Mouse (Mus musculus) regulatory T cell (primary cell): Measurements from ENCODE around the gene Abca7.

Experiments used
- in situ Hi-C: fragments of 300-600 bp; cut with MboI, MseI; formaldehyde crosslinking; loops from one replicate; pipeline ENCODE4 v1.15.1; 2025; ENCODE audit warnings: high pct_unique_total_duplicates

Abca7 gene

DNA sequence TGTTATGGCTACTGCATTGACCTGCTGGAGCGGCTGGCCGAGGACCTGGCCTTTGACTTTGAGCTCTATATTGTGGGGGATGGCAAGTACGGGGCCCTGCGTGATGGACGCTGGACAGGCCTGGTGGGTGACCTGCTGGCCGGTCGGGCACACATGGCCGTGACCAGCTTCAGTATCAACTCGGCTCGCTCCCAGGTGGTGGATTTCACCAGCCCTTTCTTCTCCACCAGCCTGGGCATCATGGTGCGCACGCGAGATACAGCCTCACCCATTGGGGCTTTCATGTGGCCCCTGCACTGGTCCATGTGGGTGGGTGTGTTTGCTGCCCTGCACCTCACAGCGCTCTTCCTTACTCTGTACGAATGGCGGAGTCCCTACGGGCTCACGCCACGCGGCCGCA, 22.2 kb upstream of the Abca7 start:
- in situ Hi-C loops = no loop called here

DNA sequence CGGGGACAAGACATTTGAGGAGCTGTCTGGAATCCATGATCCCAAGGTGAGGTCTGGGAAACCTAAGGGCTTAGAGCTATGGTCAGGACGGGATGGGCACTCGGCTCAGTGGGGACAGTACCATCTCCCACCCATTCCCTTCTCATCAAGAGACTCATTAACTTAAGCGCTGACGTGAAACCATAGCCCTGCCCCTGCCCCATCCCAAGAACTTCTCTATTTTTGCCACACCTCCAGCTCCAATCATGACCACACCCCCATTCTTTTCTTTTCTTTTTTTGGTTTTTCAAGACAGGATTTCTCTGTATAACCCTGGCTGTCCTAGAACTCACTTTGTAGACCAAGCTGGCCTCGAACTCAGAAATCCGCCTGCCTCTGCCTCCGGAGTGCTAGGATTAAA, 21.6 kb upstream of the Abca7 start:
- in situ Hi-C loops = no loop called here

DNA sequence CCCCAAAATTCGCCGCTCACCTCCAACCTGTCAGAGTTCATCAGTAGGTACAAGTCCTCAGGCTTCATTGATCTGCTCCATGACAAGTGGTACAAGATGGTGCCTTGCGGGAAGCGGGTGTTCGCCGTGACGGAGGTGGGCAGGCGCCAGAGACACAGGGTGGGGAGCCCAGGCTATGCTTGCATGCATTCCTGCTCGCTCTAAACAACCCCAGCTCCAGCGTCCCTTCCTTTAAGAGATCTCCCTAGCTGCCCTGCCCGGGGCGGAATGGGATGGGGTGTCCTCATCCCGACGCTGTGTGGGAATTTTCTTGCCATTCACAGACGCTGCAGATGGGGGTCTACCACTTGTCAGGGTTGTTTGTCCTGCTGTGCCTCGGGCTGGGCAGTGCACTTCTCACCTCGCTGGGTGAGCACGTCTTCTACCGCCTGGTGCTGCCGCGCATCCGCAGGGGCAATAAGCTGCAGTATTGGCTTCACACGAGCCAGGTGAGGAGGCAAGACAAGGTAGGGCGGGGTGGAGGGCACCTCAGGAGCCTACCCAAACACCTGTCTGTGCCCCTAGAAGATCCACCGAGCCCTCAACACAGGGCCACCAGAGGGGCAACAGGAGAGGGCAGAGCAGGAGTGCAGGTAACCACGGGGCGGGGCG, 20.1 kb upstream of the Abca7 start:
- in situ Hi-C loops = no loop called here

DNA sequence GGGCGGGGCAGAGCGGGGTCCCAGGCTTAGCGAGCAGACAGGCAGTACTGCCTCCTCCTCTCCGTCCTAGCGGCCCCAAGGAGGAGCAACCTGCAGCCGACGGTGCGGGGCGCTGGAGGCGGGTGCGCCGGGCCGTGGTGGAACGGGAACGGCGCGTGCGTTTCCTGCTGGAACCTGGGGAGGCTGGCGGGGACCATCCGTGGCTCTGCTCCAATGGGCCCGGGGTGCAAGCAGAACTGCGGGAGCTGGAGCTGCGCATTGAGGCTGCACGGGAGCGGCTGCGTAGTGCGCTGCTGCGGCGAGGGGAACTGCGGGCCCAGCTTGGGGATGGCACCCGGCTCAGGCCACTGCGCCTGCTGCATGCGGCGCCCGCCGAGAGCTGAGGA, 19.6 kb upstream of the Abca7 start:
- in situ Hi-C loops = no loop called here

DNA sequence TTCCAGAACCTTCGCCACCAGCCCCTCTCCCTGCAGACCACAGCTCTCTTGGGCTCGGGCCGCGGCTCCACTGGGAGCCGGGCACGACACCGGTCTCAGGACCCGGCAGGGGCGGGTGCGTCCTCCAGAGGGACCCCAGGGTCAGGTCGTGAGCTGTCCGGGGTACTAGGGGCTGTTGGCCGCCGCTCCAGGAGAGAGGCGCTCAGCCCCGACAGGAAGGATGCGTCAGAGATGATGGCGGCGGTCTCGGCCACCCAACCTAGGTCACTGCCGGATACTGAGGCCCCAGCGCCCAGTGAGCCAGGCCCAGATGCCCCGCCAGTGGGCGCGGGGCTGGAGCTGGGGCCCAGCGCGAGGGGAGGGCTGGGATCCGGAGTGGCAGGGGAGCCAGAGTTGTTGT, 19.0 kb upstream of the Abca7 start:
- in situ Hi-C loops = no loop called here

DNA sequence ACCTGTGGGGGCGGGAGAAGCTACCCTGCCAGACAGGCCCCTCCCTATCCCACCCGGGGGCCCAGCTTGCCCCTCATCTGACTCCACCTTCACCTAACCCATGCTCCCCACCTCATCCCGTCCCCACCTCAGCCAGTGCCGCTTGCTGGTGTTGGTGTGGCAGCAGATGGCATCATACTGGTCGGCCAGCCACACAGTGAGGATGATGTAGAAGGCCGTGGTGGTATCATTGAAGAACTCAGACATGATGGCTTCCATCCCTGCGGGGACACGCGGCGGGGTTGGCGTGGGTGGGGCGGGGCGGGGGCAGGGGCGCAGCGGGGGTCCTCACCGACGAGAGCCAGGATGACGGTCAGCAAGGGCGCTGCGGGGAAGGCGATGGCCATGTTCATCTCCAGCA, 18.2 kb upstream of the Abca7 start:
- in situ Hi-C loops = no loop called here

DNA sequence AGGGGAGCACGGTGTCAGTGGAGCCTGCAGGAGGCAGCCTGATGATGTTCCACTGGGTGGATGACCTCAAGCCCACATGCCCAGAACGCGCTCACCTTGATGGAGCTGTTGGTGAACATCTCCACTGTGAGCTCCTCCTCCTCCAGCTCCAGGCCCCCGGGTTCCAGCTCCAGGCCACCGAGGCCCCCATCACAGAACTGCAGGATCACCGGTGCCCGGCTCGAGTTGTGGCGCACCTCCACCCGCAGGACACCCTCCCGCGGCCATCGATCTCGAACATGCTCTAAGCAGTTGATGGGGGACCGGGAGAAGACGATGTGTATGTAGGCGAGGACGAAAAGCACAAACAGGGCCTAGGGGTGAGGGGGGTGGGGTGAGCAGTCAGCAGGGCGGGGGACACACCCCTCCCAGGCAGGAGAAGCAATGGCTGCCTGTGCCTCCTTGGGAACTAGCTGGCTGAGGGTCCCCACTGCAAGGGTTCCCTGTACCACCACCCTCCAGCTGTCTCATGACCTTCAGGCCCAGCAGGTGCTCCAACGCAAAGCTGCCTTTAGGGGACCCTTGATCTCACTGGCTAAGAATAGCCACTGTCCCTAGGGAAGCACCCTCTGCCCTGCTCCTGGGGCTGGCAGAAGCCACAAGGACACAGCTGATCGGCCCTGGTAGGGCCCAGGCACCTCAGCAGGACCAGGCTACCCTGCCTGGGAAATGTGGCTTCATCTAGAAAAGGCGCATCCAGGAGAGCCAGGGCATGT, 16.7 kb upstream of the Abca7 start:
- in situ Hi-C loops = loop anchor here (10.0 kb wide), 1 partner anchor 135 kb away; the partner anchor contains the start of gene Stk11

DNA sequence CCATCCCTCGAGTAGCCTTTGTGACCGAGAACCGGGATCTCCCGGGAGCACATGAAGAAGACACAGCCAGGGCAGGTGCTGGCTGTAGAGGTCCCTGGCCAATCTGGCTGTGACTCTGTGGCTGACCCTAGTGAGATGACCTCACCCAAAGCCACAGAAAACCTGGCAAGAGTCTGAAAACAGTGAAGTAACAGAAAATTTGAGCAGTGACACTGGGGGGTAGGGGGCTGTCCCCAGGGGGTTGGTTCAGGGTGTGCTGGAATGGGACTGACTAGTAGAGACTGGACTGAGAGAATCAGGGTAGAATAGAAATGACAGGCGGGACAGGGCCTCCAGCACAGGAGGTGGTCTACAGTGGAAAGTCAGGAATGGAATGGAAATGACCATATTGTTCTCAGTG, 13.1 kb upstream of the Abca7 start:
- in situ Hi-C loops = loop anchor here (10.0 kb wide), 1 partner anchor 132 kb away; the partner anchor contains the start of gene Stk11

DNA sequence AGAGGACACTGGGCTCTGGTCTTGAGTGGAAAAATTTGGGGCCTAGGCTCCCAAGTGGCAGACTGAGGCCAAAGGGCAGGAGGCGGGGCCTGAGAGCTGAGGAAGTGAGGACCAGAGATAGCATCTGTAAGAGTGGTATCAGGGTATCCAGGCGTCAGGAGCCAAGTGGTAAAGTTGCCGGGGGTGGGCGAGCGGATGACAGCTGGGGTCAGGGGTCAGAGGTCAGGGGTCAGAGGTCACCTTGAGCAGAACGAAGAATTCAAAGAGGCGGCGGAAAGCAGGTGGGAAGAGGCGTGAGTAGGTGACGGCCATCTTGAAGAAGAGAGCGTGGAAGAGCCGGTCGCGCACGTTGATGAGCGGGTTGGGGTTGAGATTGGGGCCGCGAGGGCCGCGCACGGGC, 12.6 kb upstream of the Abca7 start:
- in situ Hi-C loops = loop anchor here (10.0 kb wide), 1 partner anchor 131 kb away; the partner anchor contains the start of gene Stk11

DNA sequence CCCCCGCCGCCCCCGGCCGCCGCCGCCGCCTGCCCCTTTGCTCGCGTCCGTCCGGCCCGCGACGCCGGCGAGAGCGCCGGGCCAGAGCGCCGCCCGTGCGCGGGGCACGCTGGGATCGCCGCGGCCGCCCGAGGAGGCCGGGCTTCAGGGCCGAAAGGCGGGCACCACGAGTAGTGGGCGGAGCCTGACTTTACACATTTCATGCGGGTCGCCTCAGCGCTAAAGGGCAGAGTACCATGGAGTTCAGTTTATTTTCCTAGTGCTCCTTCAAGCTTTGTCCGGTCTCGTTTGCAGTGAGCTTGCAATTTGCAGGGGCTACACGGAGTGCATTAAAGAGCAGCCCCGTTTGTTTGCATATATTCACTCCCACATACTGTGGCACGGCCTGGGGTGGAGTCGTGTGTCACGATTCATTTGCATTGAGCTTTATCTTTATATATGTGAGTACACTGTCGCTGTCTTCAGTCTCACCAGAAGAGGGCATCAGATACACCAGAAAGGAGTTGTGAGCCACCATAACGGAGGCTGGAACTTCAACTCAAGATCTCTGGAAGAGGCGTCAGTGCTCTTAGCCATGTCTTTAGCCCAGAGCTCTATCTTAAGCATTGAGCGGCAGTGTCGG, 12.0 kb upstream of the Abca7 start, which contains the start of gene Tmem259:
Gene Tmem259 (minus strand): TSS at position 136 of the 622 bp plus-strand sequence.
- in situ Hi-C loops = loop anchor here (10.0 kb wide), 1 partner anchor 130 kb away; the partner anchor contains the start of gene Stk11

DNA sequence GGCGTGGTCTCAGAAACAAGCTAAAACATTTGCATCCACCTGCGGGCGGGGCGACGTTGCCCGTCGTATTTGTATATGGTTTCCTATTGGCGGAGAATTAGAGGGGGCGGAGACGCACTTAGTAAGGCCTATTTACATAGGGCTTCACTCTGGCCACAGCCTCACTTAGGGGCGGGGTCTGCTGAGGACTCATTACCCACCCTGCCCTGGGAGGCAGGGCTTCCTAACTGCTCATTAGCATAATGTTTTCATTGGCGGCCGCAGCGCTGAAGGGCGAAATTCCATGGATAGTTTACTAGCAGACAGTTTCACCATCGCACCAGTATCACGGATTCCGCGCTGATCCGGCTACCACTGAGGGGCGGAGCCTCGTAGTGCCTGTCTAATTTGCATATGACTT, 11.4 kb upstream of the Abca7 start:
- in situ Hi-C loops = loop anchor here (5.0 to 10.0 kb wide), 2 partner anchors 130 to 157 kb away; partner anchors contain the start of genes Cbarp and Stk11

DNA sequence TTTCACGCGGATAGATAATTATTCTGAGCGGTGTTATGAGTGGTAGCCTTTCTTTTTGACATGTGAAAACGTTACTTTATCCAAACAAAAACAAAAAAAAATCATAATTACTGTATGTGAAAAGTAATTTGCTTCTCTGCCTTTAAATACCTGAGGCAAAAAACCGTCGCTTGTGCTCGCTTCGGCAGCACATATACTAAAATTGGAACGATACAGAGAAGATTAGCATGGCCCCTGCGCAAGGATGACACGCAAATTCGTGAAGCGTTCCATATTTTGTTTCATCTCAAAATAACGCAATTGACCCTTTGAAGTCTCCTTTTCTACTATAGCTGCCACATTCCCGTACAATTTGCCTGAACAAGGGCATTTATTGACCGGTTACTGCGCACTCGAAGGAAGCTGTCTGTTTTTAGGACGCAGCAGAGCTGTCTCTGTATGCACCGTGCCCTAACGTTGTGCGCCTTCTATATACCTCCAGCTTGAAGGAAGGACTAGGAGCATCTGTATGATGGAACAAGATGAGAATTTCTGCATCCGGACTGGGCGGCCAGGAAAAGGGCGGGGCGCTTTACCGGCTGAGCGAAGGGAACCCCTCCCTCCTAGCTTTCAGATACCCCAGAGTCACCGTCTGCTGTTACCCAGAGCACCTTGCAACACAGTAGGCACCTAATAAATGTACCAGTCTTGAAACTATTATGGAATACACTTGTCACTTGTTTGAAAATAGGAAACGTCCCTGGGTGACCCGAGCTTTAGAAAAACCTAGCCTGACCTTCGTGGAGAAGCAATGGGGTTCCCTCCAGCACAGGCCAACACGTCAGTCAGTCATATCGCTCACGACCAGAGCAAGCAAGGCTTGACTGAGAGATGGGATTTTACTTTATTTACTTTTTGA, 10.7 kb upstream of the Abca7 start:
- in situ Hi-C loops = loop anchor here (5.0 to 10.0 kb wide), 2 partner anchors 129 to 157 kb away; partner anchors contain the start of genes Cbarp and Stk11

DNA sequence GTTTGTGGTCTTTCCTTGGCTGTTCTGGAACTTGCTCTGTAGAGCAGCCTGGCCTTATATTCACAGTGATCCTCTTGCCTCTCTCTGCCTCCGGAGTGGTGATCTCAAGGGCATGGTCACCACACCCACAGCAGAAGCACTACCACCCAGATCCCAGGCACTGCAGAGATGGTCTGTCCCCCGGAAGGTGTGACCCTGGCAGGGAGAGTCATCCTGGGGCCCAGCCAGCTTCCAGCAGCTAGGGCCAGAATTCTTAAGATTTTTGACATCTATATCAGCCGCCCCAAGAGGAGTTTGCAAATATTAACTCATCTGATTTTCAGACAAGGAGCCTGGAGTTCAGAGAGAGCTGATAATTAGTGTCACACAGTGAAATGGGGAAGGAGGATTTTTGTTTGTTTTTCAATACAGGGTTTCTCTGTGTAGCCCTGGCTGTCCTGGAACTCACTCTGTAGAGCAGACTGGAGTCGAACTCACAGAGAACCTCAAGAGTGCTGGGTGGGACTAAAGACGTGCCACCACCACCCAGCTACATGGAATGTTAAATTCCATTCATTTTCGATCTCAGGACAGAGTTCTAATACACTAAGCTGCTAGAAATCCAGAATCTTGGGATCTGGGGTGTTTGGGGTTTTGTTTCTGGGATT, 9.9 kb upstream of the Abca7 start:
- in situ Hi-C loops = loop anchor here (5.0 to 10.0 kb wide), 2 partner anchors 128 to 156 kb away; partner anchors contain the start of genes Cbarp and Stk11

DNA sequence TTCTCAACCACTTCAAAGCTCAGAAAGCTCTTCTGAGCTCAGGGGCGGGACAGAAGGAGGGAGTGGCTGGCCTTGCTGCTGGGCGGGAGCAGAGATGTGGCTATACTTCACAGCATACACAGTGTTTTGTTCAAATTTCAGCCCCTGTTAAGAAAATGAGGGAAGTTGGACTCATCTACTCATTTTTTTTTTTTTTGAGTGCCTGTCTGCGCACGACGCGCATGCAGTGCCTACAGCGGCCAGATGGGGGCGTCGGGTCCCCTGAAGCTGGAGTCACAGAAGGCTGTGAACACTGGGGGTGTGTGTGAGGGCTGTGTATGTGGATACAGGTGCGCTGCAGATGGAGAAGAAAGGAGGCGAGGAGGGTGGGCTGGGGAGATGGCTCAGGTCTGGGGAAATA, 9.3 kb upstream of the Abca7 start:
- in situ Hi-C loops = loop anchor here (5.0 to 10.0 kb wide), 2 partner anchors 128 to 155 kb away; partner anchors contain the start of genes Cbarp and Stk11

DNA sequence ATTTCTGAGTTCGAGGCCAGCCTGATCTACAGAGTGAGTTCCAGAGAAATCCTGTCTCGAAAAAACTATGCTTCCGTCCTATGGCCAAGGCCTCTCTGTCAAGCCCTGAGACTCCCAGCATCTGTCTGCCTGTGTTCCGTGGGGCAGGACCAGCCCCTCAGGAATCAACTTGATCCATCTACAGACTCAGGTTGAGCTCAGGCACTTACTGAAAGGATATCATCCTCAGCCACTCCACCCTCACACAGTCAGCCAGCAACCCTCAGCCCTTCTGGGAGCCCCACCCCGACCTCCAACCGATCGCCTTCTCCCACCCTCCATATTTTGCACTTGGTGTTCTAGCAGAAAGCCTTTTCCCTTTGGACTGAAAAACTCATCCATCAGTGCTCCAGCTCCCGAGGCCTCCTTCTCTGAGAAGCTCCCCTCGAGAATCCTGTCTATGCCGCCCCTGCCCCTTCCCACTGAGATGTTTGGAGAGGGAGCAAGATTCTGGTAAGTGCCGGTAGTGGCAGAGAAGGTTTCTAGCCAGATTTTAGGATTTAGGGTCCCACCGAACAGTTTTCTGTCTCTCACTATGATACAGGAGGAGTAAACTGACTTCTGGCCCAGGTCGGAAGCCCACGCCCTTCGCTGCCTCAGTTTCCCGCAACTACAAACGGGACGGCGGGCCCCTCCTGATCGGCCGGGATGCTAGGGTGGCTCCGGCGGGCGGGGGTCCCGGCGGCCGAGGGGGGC, 8.4 kb upstream of the Abca7 start:
- in situ Hi-C loops = loop anchor here (5.0 to 10.0 kb wide), 2 partner anchors 127 to 154 kb away; partner anchors contain the start of genes Cbarp and Stk11

DNA sequence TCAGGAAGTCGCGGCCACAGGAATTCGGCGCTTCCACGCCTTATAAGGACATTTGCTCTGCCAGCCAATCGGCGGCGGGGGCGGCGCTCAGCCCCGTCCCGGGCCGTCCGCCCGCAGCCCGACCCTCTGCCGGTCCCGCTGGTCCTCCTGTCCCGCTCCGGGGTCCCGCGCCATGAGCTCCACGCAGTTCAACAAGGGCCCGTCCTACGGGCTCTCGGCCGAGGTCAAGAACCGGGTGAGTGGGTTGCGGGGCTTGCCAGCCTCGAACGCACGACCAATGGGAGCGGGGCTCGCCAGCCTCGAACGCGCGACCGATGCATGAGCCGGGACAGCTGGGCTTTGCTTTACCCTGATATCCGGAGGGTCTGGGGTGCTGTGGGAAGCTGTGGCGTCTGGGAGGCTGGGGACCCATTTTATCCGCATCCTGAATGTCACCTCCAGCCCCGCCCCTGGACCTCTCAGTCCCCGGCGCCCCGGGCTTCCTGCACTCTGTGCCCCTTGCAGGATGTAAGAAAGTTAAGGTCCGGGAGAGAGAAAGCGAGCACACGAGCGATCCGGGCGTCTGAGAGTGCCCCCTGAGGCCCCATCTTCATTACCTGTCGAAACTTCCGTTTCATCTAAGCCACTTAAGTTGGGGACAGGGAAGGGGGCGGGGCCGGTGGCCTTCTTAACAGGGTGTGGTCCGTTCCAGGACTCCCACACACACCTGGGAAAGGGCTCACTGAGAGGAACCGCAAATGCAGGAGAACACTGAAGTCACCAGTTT, 7.6 kb upstream of the Abca7 start, which contains the start of gene Cnn2:
Gene Cnn2 (plus strand): TSS at position 79 of the 766 bp plus-strand sequence.
- in situ Hi-C loops = loop anchor here (5.0 to 10.0 kb wide), 2 partner anchors 126 to 154 kb away; partner anchors contain the start of genes Cbarp and Stk11

DNA sequence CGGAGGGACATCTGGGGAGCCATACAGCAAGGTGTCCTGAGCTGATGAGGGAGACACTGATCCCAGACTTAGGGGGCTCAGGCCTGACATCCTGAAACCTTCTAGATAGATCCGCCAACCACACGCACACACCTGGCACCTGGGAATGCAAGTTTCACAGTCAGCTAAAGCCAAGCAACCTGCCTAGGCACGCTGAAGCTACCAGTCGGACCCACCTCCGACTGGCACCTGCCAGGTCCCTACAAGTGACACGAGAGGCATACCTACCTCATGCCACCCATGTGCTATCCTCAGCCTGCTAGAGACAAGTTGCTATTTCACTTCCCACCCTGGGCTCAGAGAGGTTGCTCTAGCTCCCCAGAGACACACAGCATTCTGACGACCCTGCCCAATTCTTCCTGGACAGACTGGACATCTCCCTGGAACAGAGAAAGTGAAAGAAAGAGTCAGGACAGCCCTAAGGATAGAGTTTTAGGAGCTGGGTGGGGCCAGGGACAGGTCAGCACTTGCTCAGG, 7.0 kb upstream of the Abca7 start:
- in situ Hi-C loops = loop anchor here (5.0 to 10.0 kb wide), 2 partner anchors 125 to 153 kb away; partner anchors contain the start of genes Cbarp and Stk11

DNA sequence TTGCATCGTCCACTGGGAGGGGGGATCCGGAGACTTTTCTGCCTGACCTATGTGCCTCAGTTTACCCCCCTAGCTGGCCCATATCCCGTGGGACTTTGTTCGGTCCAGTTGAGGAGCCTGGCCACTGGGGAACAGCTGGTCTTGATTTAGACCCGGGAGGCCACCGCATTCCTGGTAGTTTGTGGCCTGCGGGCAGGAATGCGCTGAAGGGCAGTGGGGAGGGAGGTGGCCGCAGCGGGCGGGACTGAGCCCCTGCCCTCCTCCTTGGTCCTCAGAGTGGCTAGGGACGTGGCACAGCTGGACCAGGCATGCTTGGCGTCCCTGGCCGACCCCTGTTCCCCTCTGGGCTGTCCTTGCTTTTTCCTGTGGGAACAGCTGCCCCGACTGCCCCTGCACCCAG, 6.4 kb upstream of the Abca7 start:
- in situ Hi-C loops = loop anchor here (5.0 to 10.0 kb wide), 2 partner anchors 125 to 152 kb away; partner anchors contain the start of genes Cbarp and Stk11
